Mouse (Mus musculus) stomach, postnatal 0 days (tissue): ENCODE results near the gene Slc25a10. TPM values are rescaled to one million over a fixed set of nuclear protein-coding genes. Genes with fewer than 3 reads are reported as not detected.

Experiments used
- ATAC-seq: fragments of 200-750 bp; cut with Nextera tagmentation; 2 replicates; pipeline ENCODE4 v1.8.0; 2017; ENCODE audit not compliant: low FRiP score, low TSS enrichment
- DNase-seq: peaks from one replicate; pipeline ENCODE4 v3.0.0-alpha.2; 2016; ENCODE audit warnings: low spot score
- H3K27ac ChIP-seq: fragments of 300-500 bp; sonication (generic); replicated peaks from 2 replicates; pipeline ENCODE4 v1.5.1; 2014; ENCODE audit warnings: mild to moderate bottlenecking, control low read depth
- H3K27me3 ChIP-seq: fragments of 300-500 bp; sonication (generic); 2 replicates; pipeline ENCODE4 v1.6.1; 2014; ENCODE audit warnings: low read length; ENCODE audit not compliant: control insufficient read depth, insufficient read depth
- H3K36me3 ChIP-seq: fragments of 300-500 bp; sonication (generic); 2 replicates; pipeline ENCODE4 v1.6.1; 2014; ENCODE audit warnings: low read length, mixed read lengths; ENCODE audit not compliant: control insufficient read depth, insufficient read depth
- H3K4me1 ChIP-seq: fragments of 300-500 bp; sonication (generic); replicated peaks from 2 replicates; pipeline ENCODE4 v1.6.1; 2014; ENCODE audit warnings: antibody characterized with exemption; ENCODE audit not compliant: control insufficient read depth, insufficient read depth
- H3K4me2 ChIP-seq: fragments of 300-500 bp; sonication (generic); replicated peaks from 2 replicates; pipeline ENCODE4 v1.6.1; 2014; ENCODE audit warnings: low read depth, mild to moderate bottlenecking, control low read depth, moderate library complexity
- H3K4me3 ChIP-seq: fragments of 300-500 bp; sonication (generic); 2 replicates; pipeline ENCODE4 v1.5.1; 2014; ENCODE audit warnings: low read depth, low read length, control low read depth
- H3K9ac ChIP-seq: fragments of 300-500 bp; sonication (generic); 2 replicates; pipeline ENCODE4 v1.6.1; 2014; ENCODE audit warnings: mild to moderate bottlenecking, low read length, control low read depth, mixed read lengths
- H3K9me3 ChIP-seq: fragments of 300-500 bp; sonication (generic); 2 replicates; pipeline ENCODE4 v1.6.1; 2016; ENCODE audit warnings: low read length; ENCODE audit not compliant: control insufficient read depth
- CTCF ChIP-seq: IDR thresholded peaks from 2 replicates; pipeline ENCODE4 v1.5.1; 2016; ENCODE audit warnings: antibody characterized with exemption, low read depth, mild to moderate bottlenecking, moderate library complexity
- EP300 ChIP-seq: optimal IDR thresholded peaks from 2 replicates; pipeline ENCODE3; 2016; ENCODE audit warnings: antibody characterized with exemption
- WGBS: fragments of 180-500 bp; shearing (Covaris S2); extraction: QIAGEN DNeasy Blood & Tissue Kit; methylation state at CpG from one replicate; pipeline ENCODE4 v1.1.7; 2014; 5-methylcytosine and 5-hydroxymethylcytosine counted together
- polyA plus RNA-seq: library from polyadenylated mRNA; unstranded; fragments of >200 nt; fragmentation: Nextera tagmentation; extraction: Ambion mirVana; gene quantifications from 2 replicates; pipeline ENCODE4 v1.2.1, GENCODE M21; 2015

The Slc25a10 gene
- polyA plus RNA-seq, 1 experiment from 2014 or later, result 86.1 TPM

DNA sequence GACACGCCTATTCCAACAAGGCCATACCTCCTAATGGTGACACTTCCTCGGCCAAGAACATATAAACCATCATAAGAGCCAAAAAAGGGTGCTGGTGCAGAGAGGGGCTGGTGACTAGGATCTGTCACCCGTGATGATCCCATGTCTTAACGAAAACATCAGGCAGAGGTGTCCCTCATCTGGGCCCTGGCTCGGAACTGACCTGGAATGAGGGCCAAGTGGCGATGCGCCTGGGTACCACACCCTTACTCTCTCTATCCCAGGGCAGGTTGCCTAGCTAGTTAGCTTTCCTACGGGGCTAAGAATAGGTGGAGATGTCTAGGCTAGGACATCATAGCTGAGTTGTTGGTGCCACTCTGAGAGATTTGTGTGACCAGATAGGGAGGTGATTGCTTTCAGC lies 42.5 kb downstream of the Slc25a10 start:
- no peak for DNase-seq
- Histone ChIP-seq H3K27ac (no peak overlapping the region), H3K4me1 (peaks cover 14% of the 10 kb centered on the region; the same call in 1 of the 2 replicates), H3K4me2 (no peak overlapping the region), H3K4me3 (no peak overlapping the region), H3K9me3 (no peaks in the 10 kb centered on the region), H3K27me3 (no peaks in the 10 kb centered on the region; the same call in 1 of the 2 replicates), H3K36me3 (no peaks in the 10 kb centered on the region), H3K9ac (no peak overlapping the region)
- no peak for ATAC-seq
- no peak for TF ChIP-seq CTCF
- no peak for TF ChIP-seq EP300
- WGBS, result 78% methylated on average over 8 of the region's 8 CpGs

DNA sequence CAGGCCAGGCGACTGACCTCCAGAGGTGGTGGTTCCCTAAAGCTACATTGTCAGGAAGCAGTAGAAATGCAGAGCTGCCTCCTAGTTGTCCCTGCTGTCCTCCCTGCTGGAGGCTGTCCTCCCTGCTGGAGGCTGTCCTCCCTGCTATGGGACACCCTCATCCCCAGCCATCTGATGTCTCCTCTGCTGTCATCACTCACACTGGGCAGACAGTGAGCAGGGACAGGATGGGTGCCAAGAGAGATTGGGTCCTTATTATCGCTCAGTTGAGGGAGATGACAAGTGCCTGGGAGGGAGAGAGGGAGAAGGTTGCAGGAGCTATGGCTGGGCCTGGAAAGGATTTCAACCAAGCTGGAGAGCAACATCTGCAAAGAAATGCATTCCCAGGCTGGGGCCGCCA lies 43.5 kb downstream of the Slc25a10 start:
- no peaks in the 10 kb centered on the region; the same call in 1 of the 2 replicates for H3K27me3 ChIP-seq
- H3K4me1 ChIP-seq, result peaks cover 22% of the 10 kb centered on the region
- no peak overlapping the region for H3K4me2 ChIP-seq
- DNase-seq (no peak), ATAC-seq (no peak)
- no peak for TF ChIP-seq CTCF
- no peak for TF ChIP-seq EP300
- WGBS, result 78% methylated on average over 3 of the region's 3 CpGs
- no peak overlapping the region for H3K27ac ChIP-seq
- no peaks in the 10 kb centered on the region for H3K36me3 ChIP-seq
- no peaks in the 10 kb centered on the region for H3K9me3 ChIP-seq
- H3K9ac ChIP-seq, result no peak overlapping the region
- no peak overlapping the region for H3K4me3 ChIP-seq

DNA sequence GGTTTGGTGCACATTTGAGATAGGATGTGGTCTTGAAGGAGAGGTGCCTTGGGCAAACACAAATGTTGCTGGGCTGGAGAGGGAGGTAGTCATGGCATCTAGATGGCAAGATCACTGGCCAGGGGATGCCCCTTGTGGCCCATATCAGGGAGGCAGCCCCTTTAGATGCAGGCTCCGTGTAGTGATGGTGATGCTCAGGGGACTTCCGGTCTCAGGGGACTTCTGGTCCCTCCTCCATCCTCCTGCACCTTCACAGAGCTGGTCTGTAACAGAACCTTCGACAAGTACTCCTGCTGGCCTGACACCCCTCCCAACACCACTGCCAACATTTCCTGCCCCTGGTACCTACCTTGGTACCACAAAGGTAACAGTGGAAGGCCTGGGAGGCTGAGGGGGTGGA lies 44.2 kb downstream of the Slc25a10 start:
- Histone ChIP-seq H3K9me3 (no peaks in the 10 kb centered on the region), H3K27me3 (no peaks in the 10 kb centered on the region; the same call in 1 of the 2 replicates), H3K9ac (no peak overlapping the region), H3K36me3 (no peaks in the 10 kb centered on the region), H3K4me1 (peaks cover 18% of the 10 kb centered on the region), H3K4me2 (no peak overlapping the region), H3K27ac (no peak overlapping the region), H3K4me3 (no peak overlapping the region)
- no peak for TF ChIP-seq CTCF
- no peak for TF ChIP-seq EP300
- 67% methylated on average over 3 of the region's 3 CpGs for WGBS
- DNase-seq, result no peak
- ATAC-seq, result no peak

- DNase-seq (no peak), ATAC-seq (peak; percentile 6; the same call in 1 of the 2 replicates)
- H3K4me2 ChIP-seq, result no peak overlapping the region
- H3K36me3 ChIP-seq, result no peaks in the 10 kb centered on the region; the same call in 1 of the 2 replicates
- WGBS, result 22% methylated on average over 3 of the region's 3 CpGs
- H3K4me3 ChIP-seq, result no peak overlapping the region
- peak overlapping the region; percentile 74 for H3K27ac ChIP-seq
- H3K27me3 ChIP-seq, result no peaks in the 10 kb centered on the region
- H3K4me1 ChIP-seq, result peaks cover 14% of the 10 kb centered on the region
- H3K9me3 ChIP-seq, result no peaks in the 10 kb centered on the region
- TF ChIP-seq EP300, result no peak
- no peak for TF ChIP-seq CTCF
- H3K9ac ChIP-seq, result no peak overlapping the region
These were observed 46.8 kb downstream of the Slc25a10 start for GRCm38 (mm10) chr11:120538485-120538884.

DNA sequence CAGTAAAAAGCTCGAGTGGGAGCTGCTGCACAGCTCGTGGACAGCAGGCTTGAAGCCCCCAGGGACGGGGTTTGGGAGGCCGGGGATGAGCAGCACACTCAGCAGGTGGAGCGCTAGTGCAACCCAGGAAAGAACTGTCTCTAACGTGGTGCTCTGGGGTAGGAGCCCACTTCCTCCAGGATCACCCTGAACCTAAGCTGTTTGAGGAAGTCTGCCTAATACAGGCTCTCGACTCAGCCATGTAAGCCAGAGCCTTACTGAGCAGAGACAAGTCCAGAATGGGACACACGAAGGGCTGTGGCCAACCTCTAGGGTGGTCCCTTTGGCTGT lies 47.3 kb downstream of the Slc25a10 start:
- Histone ChIP-seq H3K27ac (peak overlapping the region; percentile 74), H3K4me3 (no peak overlapping the region), H3K4me2 (no peak overlapping the region), H3K9me3 (no peaks in the 10 kb centered on the region), H3K9ac (no peak overlapping the region), H3K4me1 (peaks cover 14% of the 10 kb centered on the region), H3K27me3 (no peaks in the 10 kb centered on the region), H3K36me3 (peaks cover 1% of the 10 kb centered on the region)
- no peak for DNase-seq
- WGBS, result 43% methylated on average over 8 of the region's 8 CpGs
- ATAC-seq, result no peak; the same call in 1 of the 2 replicates
- no peak for TF ChIP-seq CTCF

GRCm38 (mm10) chr11:120539285-120540014 lies 47.8 kb downstream of the Slc25a10 start:
- DNase-seq, result peak; percentile 88
- H3K27me3 ChIP-seq, result no peaks in the 10 kb centered on the region
- H3K4me2 ChIP-seq, result no peak overlapping the region
- H3K9ac ChIP-seq, result no peak overlapping the region
- H3K27ac ChIP-seq, result peak overlapping the region; percentile 74
- H3K4me3 ChIP-seq, result no peak overlapping the region
- peaks cover 14% of the 10 kb centered on the region for H3K4me1 ChIP-seq
- peak; percentile 88 for ATAC-seq
- WGBS, result 19% methylated on average over 10 of the region's 10 CpGs
- H3K9me3 ChIP-seq, result no peaks in the 10 kb centered on the region
- TF ChIP-seq CTCF (no peak), EP300 (no peak)
- peaks cover 7% of the 10 kb centered on the region for H3K36me3 ChIP-seq
